Mouse (Mus musculus) telencephalon, adult 2 months (tissue): ENCODE results near the gene Tiam2.

Experiments used
- DNase-seq: peaks from one replicate; pipeline ENCODE4 v3.0.0-alpha.2; 2011; ENCODE audit warnings: low read depth, low spot score

Gene Tiam2

DNA sequence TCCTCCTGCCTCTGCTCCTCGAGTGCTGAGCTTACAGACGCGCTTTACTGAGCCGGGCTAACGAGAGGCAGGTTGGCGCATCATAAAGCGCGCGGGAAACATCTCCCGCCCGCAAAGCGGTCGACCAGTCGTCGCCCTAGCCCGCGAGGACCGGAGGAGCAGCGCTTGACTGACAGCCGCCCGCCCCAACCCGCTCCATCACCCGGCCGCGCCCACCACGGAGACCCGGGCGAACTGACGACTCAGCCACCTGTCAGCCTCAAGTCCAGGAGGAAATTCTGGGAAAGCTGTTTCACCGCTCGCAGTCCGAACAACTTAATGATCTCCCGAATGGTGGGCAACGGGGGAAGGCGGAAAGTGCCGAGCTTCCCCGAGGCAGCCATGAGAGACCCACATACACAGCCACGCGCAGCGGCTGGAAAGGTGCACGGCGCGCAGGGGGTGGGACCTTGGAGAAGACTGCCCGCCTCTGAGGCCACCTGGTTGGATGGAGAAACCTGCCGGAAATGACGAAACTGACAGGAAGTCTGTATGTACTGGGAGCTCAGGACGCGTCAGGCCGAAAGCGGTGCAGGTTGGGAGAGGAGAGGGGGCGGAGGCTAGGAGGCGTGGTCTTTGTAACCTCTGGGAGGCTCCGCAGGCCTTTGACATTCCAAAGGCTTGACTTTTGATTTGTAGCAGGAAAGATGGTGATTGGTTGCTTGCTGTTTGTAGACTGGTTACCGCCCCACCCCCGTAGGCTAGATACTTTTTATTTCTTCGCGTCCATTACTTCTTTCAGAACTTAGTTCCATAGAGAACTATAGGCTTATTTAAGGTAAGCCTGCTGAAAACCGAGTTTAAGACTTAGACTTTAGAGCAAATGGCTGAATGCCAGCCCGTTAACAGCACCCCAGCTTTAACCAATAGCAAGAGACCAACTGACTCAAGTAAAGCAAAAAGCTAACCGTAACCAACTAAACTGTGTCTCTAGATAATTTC, 231.2 kb downstream of the Tiam2 start, which contains the start of gene Tfb1m:
TSS of gene Tfb1m (minus strand) at position 451 of the 981 bp plus-strand sequence.
- peak; percentile 99 for DNase-seq

DNA sequence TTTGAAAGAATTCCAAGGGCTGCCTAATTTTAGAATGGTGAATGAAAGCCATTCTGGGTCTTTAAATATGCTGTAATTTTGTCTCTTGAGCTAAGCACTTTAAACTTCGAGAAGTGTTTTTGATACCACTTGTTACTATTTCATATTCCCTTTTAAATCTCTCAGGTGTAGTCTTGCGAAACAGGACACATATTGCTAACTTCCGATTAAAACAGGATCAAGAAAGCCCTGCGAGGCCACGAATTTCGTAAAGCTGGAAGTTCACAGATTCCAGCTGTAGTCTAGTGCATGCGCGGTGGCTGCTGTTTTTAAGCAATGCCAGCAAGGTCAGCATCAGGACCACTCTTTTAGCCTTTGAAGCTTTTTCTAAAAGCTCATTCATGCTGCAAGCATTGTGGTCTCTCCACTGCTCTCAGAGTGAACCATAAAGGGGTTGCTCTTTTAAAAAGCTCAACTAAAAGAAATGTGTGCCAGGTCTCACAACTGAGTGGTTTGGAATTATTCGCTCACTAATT, 232.0 kb downstream of the Tiam2 start:
- DNase-seq: no peak

DNA sequence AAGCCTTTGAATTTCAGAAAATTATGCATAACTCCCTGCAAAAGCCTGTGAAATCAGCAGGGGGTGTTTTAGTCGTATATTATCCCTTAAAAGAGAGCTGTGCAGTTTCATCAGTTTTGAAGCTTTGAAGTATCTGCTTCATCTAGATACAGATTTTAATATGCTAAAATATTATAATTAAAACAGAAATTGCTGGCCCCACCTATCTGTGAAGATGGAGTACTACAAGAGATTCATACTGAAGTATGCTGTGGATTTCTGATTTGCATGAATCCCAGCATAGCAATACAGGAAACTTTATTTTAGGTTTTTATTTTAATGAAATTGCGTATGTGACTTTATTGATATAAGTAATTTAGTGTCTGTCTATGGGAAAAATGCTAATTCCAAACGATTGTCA, 234.2 kb downstream of the Tiam2 start:
- DNase-seq: no peak

DNA sequence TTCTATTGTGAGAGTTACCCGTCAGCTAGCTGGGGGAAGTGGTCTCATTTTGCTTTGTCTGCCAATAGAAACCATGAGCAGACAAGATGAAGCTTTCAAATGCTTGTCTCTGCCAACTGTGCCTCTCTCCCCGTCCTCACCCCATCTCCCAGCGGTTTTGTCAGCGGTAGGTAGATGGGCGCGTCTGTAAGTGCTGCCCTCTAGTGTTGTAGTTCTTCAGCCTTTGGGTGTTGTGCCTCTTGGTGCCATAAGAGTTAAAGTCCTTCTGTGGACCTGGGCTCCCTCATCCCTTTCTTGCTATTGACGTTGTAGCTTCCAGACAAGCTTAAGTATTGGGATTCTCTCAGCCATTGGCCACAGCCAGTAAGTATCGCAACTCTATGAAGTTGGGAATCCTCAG, 236.0 kb downstream of the Tiam2 start:
- no peak for DNase-seq

DNA sequence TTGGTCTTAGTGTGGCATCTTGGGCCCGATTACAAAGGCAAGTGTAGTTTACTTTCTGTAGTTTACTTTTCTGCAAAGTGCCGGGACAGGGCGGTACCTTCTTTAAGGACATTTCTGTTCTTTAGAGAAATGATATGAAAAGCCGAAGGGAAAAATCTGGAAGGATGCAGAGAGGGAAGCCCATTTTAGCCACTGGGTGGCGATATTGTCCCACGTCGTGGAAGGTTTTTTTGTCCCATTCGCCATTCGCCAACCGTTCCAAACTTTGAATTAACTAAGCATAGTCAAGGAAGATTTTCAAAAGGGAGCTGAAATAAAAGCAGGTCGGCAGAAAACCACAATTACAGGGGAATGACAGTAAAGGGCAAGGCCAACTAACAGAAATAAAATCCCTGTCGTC, 244.5 kb downstream of the Tiam2 start:
- DNase-seq: peak; percentile 45
